Mouse (Mus musculus): ENCODE data around the gene Gpx3. TPM values are rescaled to one million over a fixed set of nuclear protein-coding genes. Genes with fewer than 3 reads are reported as not detected.

Gene Gpx3
- polyA plus RNA-seq, 1 experiment from 2014 or later = 24.4 TPM

GRCm38 (mm10) chr11:54865330-54866085 is 36.7 kb upstream of the Gpx3 start:
- ATAC-seq = no peak

GRCm38 (mm10) chr11:54866119-54867048 is 35.9 kb upstream of the Gpx3 start, which contains the start of gene Hint1:
Gene Hint1, plus strand, starts transcription at chr11:54866383.
- Histone ChIP-seq H3K4me1 (ENCODE audit: control insufficient read depth, insufficient read depth, low read length) (peaks cover 13% of the 10 kb centered on the region), H3K4me3 (ENCODE audit: low read depth, low read length) (peak within 1 kb of the TSS; percentile 90), H3K4me2 (ENCODE audit: low read length) (peak within 1 kb of the TSS; percentile 53), H3K9ac (ENCODE audit: low read length) (peak within 1 kb of the TSS; percentile 98), H3K36me3 (ENCODE audit: control insufficient read depth, insufficient read depth, low read length) (peaks cover 21% of the 10 kb centered on the region), H3K27me3 (replicated peaks; ENCODE audit: control insufficient read depth, insufficient read depth, low read length) (no peaks in the 10 kb centered on the region), H3K9me3 (replicated peaks; ENCODE audit: control insufficient read depth, low read length) (no peaks in the 10 kb centered on the region), H3K27ac (ENCODE audit: low read depth, low read length) (peak within 1 kb of the TSS; percentile 87)
- under 1% methylated on average over 96 of the region's 107 CpGs for WGBS
- peak; percentile 84 for ATAC-seq
- DNase-seq (ENCODE audit: low spot score) = peak; percentile 94

More at GRCm38 (mm10) chr11:54865330-54866085, 36.7 kb upstream of the Gpx3 start:
- Histone ChIP-seq H3K4me3 (ENCODE audit: low read depth, low read length) (peak overlapping the region; percentile 90), H3K4me2 (ENCODE audit: low read length) (peak overlapping the region; percentile 53), H3K27ac (ENCODE audit: low read depth, low read length) (peak overlapping the region; percentile 87), H3K27me3 (replicated peaks; ENCODE audit: control insufficient read depth, insufficient read depth, low read length) (no peaks in the 10 kb centered on the region), H3K9ac (ENCODE audit: low read length) (peak overlapping the region; percentile 98), H3K4me1 (ENCODE audit: control insufficient read depth, insufficient read depth, low read length) (peaks cover 13% of the 10 kb centered on the region), H3K36me3 (ENCODE audit: control insufficient read depth, insufficient read depth, low read length) (peaks cover 13% of the 10 kb centered on the region), H3K9me3 (replicated peaks; ENCODE audit: control insufficient read depth, low read length) (no peaks in the 10 kb centered on the region)
- WGBS = 74% methylated on average over 6 of the region's 6 CpGs
- no peak for DNase-seq (ENCODE audit: low spot score)

GRCm38 (mm10) chr11:54867049-54867385 is 35.2 kb upstream of the Gpx3 start:
- DNase-seq (ENCODE audit: low spot score) (no peak), ATAC-seq (0 out of 2 replicates have a peak, but pooled peaks have one; percentile 11)
- Histone ChIP-seq H3K9ac (ENCODE audit: low read length) (peak overlapping the region; percentile 98), H3K4me3 (ENCODE audit: low read depth, low read length) (peak overlapping the region; percentile 90), H3K27me3 (replicated peaks; ENCODE audit: control insufficient read depth, insufficient read depth, low read length) (no peaks in the 10 kb centered on the region), H3K9me3 (replicated peaks; ENCODE audit: control insufficient read depth, low read length) (no peaks in the 10 kb centered on the region), H3K4me2 (ENCODE audit: low read length) (peak overlapping the region; percentile 53), H3K4me1 (ENCODE audit: control insufficient read depth, insufficient read depth, low read length) (peaks cover 13% of the 10 kb centered on the region), H3K27ac (ENCODE audit: low read depth, low read length) (peak overlapping the region; percentile 87; the same call in 1 of the 2 replicates), H3K36me3 (ENCODE audit: control insufficient read depth, insufficient read depth, low read length) (peaks cover 28% of the 10 kb centered on the region)
- WGBS = 1% methylated on average over 5 of the region's 5 CpGs

DNA sequence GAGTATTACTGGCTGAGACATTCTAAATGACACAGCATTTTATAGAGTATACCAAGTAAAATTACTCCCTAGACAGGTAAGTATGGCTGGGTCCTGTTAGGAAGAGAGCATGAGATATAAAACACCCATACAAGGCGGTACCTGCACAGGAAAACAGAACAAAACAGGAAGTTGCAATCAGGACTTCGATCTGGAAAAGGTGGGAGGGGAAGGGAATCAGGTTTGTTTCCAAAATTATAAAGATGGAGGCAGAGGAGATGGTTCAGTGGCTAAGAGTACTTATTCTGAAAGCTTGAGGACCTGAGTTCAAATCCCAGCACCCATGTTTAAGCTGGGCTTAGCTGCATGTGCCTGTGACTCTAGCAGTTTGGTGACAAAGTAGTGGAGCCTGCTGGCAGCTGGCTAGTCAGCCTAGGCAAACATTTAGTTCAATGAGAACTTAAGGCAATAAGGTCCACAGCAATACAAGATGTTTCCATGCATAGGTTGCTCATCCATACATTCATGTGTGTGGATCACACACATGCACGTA is 34.3 kb upstream of the Gpx3 start:
- Histone ChIP-seq H3K4me2 (ENCODE audit: low read length) (peak overlapping the region; percentile 53), H3K27ac (ENCODE audit: low read depth, low read length) (no peak overlapping the region), H3K27me3 (replicated peaks; ENCODE audit: control insufficient read depth, insufficient read depth, low read length) (no peaks in the 10 kb centered on the region), H3K9ac (ENCODE audit: low read length) (peak overlapping the region; percentile 98), H3K9me3 (replicated peaks; ENCODE audit: control insufficient read depth, low read length) (no peaks in the 10 kb centered on the region), H3K4me3 (ENCODE audit: low read depth, low read length) (peak overlapping the region; percentile 90), H3K36me3 (ENCODE audit: control insufficient read depth, insufficient read depth, low read length) (peaks cover 37% of the 10 kb centered on the region), H3K4me1 (ENCODE audit: control insufficient read depth, insufficient read depth, low read length) (peaks cover 13% of the 10 kb centered on the region)
- 91% methylated on average over 3 of the region's 3 CpGs for whole genome bisulfite sequencing
- ATAC-seq (no peak), DNase-seq (ENCODE audit: low spot score) (no peak)

GRCm38 (mm10) chr11:54868445-54868844 is 33.8 kb upstream of the Gpx3 start:
- Histone ChIP-seq H3K4me3 (ENCODE audit: low read depth, low read length) (no peak overlapping the region), H3K27me3 (replicated peaks; ENCODE audit: control insufficient read depth, insufficient read depth, low read length) (no peaks in the 10 kb centered on the region), H3K4me2 (ENCODE audit: low read length) (peak overlapping the region; percentile 53; the same call in 1 of the 2 replicates), H3K4me1 (ENCODE audit: control insufficient read depth, insufficient read depth, low read length) (peaks cover 13% of the 10 kb centered on the region), H3K9ac (ENCODE audit: low read length) (no peak overlapping the region), H3K9me3 (replicated peaks; ENCODE audit: control insufficient read depth, low read length) (no peaks in the 10 kb centered on the region), H3K36me3 (ENCODE audit: control insufficient read depth, insufficient read depth, low read length) (peaks cover 41% of the 10 kb centered on the region), H3K27ac (ENCODE audit: low read depth, low read length) (no peak overlapping the region)
- DNase-seq (ENCODE audit: low spot score) (no peak), ATAC-seq (no peak)
- WGBS = 87% methylated on average over 2 of the region's 2 CpGs

DNA sequence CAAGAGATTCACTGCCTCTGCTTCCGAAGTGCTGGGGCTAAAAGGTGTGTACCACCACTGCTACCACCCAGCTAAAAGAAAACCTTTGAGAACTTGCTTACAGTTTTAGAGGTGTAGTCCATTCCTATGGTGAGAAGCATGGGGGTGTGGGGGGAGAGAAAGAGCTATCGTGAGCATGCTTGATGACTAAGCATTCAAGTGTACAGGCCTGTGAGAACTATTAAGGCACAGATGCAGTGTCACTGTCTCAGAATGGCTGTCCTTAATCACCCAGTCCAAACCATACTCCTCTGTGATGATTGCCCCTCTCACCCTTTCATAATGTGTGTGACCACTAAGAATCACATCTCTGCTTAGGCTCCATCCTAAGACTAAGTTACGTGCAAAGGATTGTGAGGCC is 32.9 kb upstream of the Gpx3 start:
- ATAC-seq (no peak), DNase-seq (ENCODE audit: low spot score) (no peak)
- Histone ChIP-seq H3K27me3 (replicated peaks; ENCODE audit: control insufficient read depth, insufficient read depth, low read length) (no peaks in the 10 kb centered on the region), H3K4me3 (ENCODE audit: low read depth, low read length) (no peak overlapping the region), H3K27ac (ENCODE audit: low read depth, low read length) (no peak overlapping the region), H3K9me3 (replicated peaks; ENCODE audit: control insufficient read depth, low read length) (no peaks in the 10 kb centered on the region), H3K4me1 (ENCODE audit: control insufficient read depth, insufficient read depth, low read length) (peaks cover 13% of the 10 kb centered on the region), H3K36me3 (ENCODE audit: control insufficient read depth, insufficient read depth, low read length) (peaks cover 50% of the 10 kb centered on the region), H3K4me2 (ENCODE audit: low read length) (no peak overlapping the region), H3K9ac (ENCODE audit: low read length) (no peak overlapping the region; the same call in 1 of the 2 replicates)
- 83% methylated on average over 3 of the region's 3 CpGs for WGBS

DNA sequence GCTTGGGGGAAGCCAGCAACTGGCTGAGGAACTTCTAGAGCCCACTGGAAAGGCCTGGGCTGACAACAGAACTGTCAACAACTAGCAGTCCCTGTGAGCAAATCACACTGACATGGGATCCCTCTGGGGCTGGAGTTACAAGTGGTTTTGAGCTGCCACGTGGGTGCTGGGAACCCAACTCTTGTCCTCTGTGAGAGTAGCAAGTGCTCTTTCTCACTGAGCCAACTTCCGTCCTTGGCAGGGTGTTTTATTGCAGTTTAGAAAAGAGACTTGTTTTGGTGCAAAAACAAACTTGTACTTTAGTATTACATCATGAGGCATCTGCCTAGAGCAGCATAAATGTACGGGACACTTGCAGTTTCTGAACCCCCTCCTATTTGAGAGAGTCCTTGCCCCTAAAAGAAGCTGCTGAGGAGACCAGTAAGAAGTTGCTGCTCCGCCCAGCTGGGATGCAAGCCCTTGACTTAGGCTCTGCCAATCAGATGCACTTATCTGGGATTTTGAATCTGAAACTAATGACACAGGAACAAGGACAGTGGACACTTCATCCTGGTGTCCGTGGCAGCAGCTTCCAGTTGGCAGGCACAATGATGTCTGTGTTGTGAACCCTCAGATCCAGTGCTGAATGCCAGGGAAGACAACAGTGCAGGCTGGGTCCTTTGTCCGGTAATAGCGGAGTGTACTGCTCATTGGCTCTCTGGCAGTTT is 30.3 kb upstream of the Gpx3 start:
- Histone ChIP-seq H3K27me3 (replicated peaks; ENCODE audit: control insufficient read depth, insufficient read depth, low read length) (no peaks in the 10 kb centered on the region), H3K9me3 (replicated peaks; ENCODE audit: control insufficient read depth, low read length) (no peaks in the 10 kb centered on the region), H3K9ac (ENCODE audit: low read length) (no peak overlapping the region), H3K27ac (ENCODE audit: low read depth, low read length) (no peak overlapping the region), H3K4me2 (ENCODE audit: low read length) (no peak overlapping the region), H3K4me1 (ENCODE audit: control insufficient read depth, insufficient read depth, low read length) (peaks cover 13% of the 10 kb centered on the region), H3K4me3 (ENCODE audit: low read depth, low read length) (no peak overlapping the region), H3K36me3 (ENCODE audit: control insufficient read depth, insufficient read depth, low read length) (peaks cover 55% of the 10 kb centered on the region)
- DNase-seq (ENCODE audit: low spot score) (no peak), ATAC-seq (no peak)
- 72% methylated on average over 7 of the region's 7 CpGs for WGBS

- WGBS = 90% methylated on average over 5 of the region's 5 CpGs
- peaks cover 38% of the 10 kb centered on the region for H3K36me3 ChIP-seq (ENCODE audit: control insufficient read depth, insufficient read depth, low read length)
- no peaks in the 10 kb centered on the region for H3K27me3 ChIP-seq (replicated peaks; ENCODE audit: control insufficient read depth, insufficient read depth, low read length)
- H3K4me1 ChIP-seq (ENCODE audit: control insufficient read depth, insufficient read depth, low read length) = no peaks in the 10 kb centered on the region; the same call in 1 of the 2 replicates
- no peak overlapping the region for H3K4me3 ChIP-seq (ENCODE audit: low read depth, low read length)
- ATAC-seq (no peak), DNase-seq (ENCODE audit: low spot score) (no peak)
- H3K9me3 ChIP-seq (replicated peaks; ENCODE audit: control insufficient read depth, low read length) = no peaks in the 10 kb centered on the region
- no peak overlapping the region for H3K9ac ChIP-seq (ENCODE audit: low read length)
- H3K27ac ChIP-seq (ENCODE audit: low read depth, low read length) = no peak overlapping the region
- no peak overlapping the region for H3K4me2 ChIP-seq (ENCODE audit: low read length)
Measured at GRCm38 (mm10) chr11:54876031-54876430, 26.2 kb upstream of the Gpx3 start.
